Mouse (Mus musculus) liver, embryonic 14.5 days (tissue): ENCODE data around the gene Pikfyve.

Source experiments
- CTCF ChIP-seq: IDR thresholded peaks from 2 replicates; pipeline ENCODE4 v1.5.1; 2016; ENCODE audit warnings: antibody characterized with exemption, low read depth, control low read depth
- EP300 ChIP-seq: IDR thresholded peaks from 2 replicates; pipeline ENCODE4 v1.6.1; 2016; ENCODE audit warnings: antibody characterized with exemption, low read depth

- TF ChIP-seq EP300 (no peak), CTCF (peak; percentile 80)
Observed at GRCm38 (mm10) chr1:65179634-65180249, 6.7 kb upstream of the Pikfyve start.
